Mouse (Mus musculus) embryo, embryonic 9.5 days (tissue): Measurements from ENCODE around the gene G2e3.

Experiments
- DNase-seq: peaks from one replicate; pipeline ENCODE4 v3.0.0-alpha.2; 2017; ENCODE audit errors: extremely low spot score

The G2e3 gene

GRCm38 (mm10) chr12:51347988-51348697 lies at the start of gene G2e3:
Gene G2e3, plus strand, starts transcription at chr12:51348061.
- DNase-seq = peak; percentile 95

- DNase-seq = no peak
Measured at GRCm38 (mm10) chr12:51323604-51324003, 24.3 kb upstream of the G2e3 start.

GRCm38 (mm10) chr12:51326819-51327218 lies 21.0 kb upstream of the G2e3 start:
- DNase-seq = no peak

GRCm38 (mm10) chr12:51337014-51337413 lies 10.8 kb upstream of the G2e3 start:
- no peak for DNase-seq

- DNase-seq = peak; percentile 28
Measured at GRCm38 (mm10) chr12:51346121-51346520, 1.7 kb upstream of the G2e3 start.

GRCm38 (mm10) chr12:51348698-51348998 lies 787 bp downstream of the G2e3 start:
- DNase-seq = no peak

GRCm38 (mm10) chr12:51355296-51355695 lies 7.4 kb downstream of the G2e3 start:
- no peak for DNase-seq

- no peak for DNase-seq
Measured at GRCm38 (mm10) chr12:51361294-51361693, 13.4 kb downstream of the G2e3 start.

GRCm38 (mm10) chr12:51362898-51363297 lies 15.0 kb downstream of the G2e3 start:
- DNase-seq = no peak

- no peak for DNase-seq
Measured at GRCm38 (mm10) chr12:51368504-51368903, 20.6 kb downstream of the G2e3 start.

- peak; percentile 93 for DNase-seq
Measured at GRCm38 (mm10) chr12:51377003-51377887, 29.4 kb downstream of the G2e3 start, which contains the start of gene Scfd1. Gene Scfd1, plus strand, starts transcription at chr12:51377510.

- DNase-seq = no peak
Measured at GRCm38 (mm10) chr12:51377888-51378190, 30.0 kb downstream of the G2e3 start.

- DNase-seq = no peak
Measured at GRCm38 (mm10) chr12:51399871-51400270, 52.0 kb downstream of the G2e3 start.

- peak; percentile 8 for DNase-seq
Measured at GRCm38 (mm10) chr12:51402060-51402698, 54.3 kb downstream of the G2e3 start.

- DNase-seq = no peak
Measured at GRCm38 (mm10) chr12:51403987-51404586, 56.2 kb downstream of the G2e3 start.

- DNase-seq = no peak
Measured at GRCm38 (mm10) chr12:51411362-51411761, 63.5 kb downstream of the G2e3 start.
